Mouse (Mus musculus) layer of hippocampus, postnatal 36 days (tissue): Measurements from ENCODE around the gene Olfr970. TPM values are rescaled to one million over a fixed set of nuclear protein-coding genes. Genes with fewer than 3 reads are reported as not detected.
"Not testable (repeated sequence)": the region's sequence is repeated elsewhere in the genome, so short reads cannot be mapped to it uniquely, and the experiment has no call there.

Experiments used
- DNase-seq, 2 experiments: peaks; one replicate each; pipeline ENCODE4 v3.0.0; 2022
- total RNA-seq, 2 experiments: library from RNA; stranded (reverse); gene quantifications; 2 replicates each; pipeline ENCODE4 v1.2.3; 2021

Gene Olfr970
- not detected for total RNA-seq

DNA sequence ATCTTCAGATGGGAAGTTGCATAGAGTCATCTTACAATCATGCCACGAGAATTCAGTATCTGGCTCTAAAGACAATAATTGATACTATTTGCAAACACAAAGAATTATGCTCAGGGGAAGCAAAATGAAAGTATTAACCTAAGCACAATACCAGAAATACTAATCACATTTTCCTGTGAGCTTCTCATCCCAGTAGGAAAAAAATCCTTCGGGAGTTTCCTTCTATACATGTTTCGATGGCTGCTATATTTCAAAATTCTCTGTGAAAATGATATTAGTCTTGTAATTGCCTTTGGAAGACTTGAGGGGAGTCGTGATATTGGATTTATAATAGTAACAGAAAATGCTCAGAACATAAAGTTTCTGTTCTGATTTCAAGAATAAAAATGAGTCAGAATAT lies at the start of gene Olfr970:
TSS of gene Olfr970 (plus strand) at position 301 of the 400 bp plus-strand sequence.
- no peak for DNase-seq

- DNase-seq: no peak
Observed at GRCm38 (mm10) chr9:39783153-39783552, 25.5 kb upstream of the Olfr970 start, which contains the start of gene Olfr968. Gene Olfr968 (minus strand): TSS chr9:39783253.

DNA sequence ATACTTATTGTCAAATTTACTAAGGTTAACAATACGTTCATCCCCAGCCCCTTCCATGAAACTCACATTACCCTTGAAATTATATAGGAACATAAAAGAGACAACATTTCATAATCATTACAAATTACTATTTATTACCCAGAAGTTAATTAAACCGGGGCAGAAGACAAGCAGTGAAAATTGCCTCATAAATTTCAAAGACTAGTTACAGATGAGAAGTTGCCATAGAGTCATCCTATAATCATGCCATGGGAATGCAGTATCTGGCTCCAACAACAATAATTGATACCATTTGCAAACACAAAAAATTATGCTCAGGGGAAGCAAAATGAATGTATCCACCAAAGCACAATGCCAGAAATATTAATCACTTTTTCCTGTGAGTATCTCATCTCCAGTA lies 18.1 kb upstream of the Olfr970 start, which contains the start of gene Olfr969:
TSS of gene Olfr969 (plus strand) at position 388 of the 400 bp plus-strand sequence.
- no peak for DNase-seq

GRCm38 (mm10) chr9:39836576-39836975 lies 27.9 kb downstream of the Olfr970 start, which contains the start of gene Olfr971:
Gene Olfr971 (plus strand): TSS chr9:39836876.
- not testable (repeated sequence) for DNase-seq

DNA sequence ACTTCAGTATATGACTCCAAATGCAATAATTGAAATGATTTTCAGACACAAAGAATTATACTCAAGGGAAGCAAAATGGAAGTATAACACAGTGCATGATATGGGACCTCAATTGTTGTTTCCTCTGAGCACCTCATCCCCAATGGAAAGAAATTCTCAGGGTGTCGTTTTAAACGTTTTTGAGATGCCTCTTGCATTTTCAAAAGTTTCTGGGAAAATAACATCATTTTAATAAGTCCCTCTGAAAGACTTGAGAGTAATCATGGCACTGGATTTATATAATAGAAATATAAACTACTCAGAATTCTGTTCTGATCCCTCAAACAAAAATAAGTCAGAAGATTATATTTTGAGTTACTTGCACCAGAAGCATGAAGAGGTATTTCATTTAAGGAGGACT lies 57.5 kb downstream of the Olfr970 start, which contains the start of gene Olfr972:
TSS of gene Olfr972 (plus strand) at position 301 of the 400 bp plus-strand sequence.
- DNase-seq: no peak

Other genes starting within 250 kb of the Olfr970 start
- not detected for gene Olfr959, start 233.3 kb upstream of the Olfr970 start, total RNA-seq
- gene AW551984, start 204.5 kb upstream of the Olfr970 start, total RNA-seq: 1 to 10 TPM; 4.1 to 4.2 TPM
- gene Olfr148, start 198.2 kb upstream of the Olfr970 start, total RNA-seq: not detected
- gene Olfr960, start 187.5 kb upstream of the Olfr970 start, total RNA-seq: not detected
- not detected for gene Olfr961, start 163.8 kb upstream of the Olfr970 start, total RNA-seq
- gene Olfr963, start 141.7 kb upstream of the Olfr970 start, total RNA-seq: not detected
- gene Olfr149, start 101.7 kb upstream of the Olfr970 start, total RNA-seq: not detected
- not detected for gene Olfr965, start 97.5 kb upstream of the Olfr970 start, total RNA-seq
- not detected for gene Olfr150, start 77.9 kb upstream of the Olfr970 start, total RNA-seq
- not detected for gene Olfr967, start 62.6 kb upstream of the Olfr970 start, total RNA-seq
- gene Olfr968, start 25.6 kb upstream of the Olfr970 start, total RNA-seq: not detected
- not detected for gene Olfr969, start 17.9 kb upstream of the Olfr970 start, total RNA-seq
- gene Olfr971, start 28.0 kb downstream of the Olfr970 start, total RNA-seq: not detected
- not detected for gene Olfr972, start 57.6 kb downstream of the Olfr970 start, total RNA-seq
- not detected for gene Olfr229, start 98.5 kb downstream of the Olfr970 start, total RNA-seq
- gene Olfr974, start 128.6 kb downstream of the Olfr970 start, total RNA-seq: not detected
- gene Olfr975, start 143.2 kb downstream of the Olfr970 start, total RNA-seq: not detected
- not detected for gene Olfr976, start 152.3 kb downstream of the Olfr970 start, total RNA-seq
- gene Olfr978, start 183.3 kb downstream of the Olfr970 start, total RNA-seq: not detected
- gene Olfr979, start 194.6 kb downstream of the Olfr970 start, total RNA-seq: not detected
- gene Olfr980, start 200.7 kb downstream of the Olfr970 start, total RNA-seq: not detected
- gene Olfr981, start 212.6 kb downstream of the Olfr970 start, total RNA-seq: not detected